Mouse (Mus musculus): ENCODE measurements around the gene Rrp36.

- TF ChIP-seq POLR2A (IDR thresholded peaks at IDR 0.05; ENCODE audit: control insufficient read depth, low read depth, low read length) (no peak), CTCF (IDR thresholded peaks at IDR 0.05; ENCODE audit: control insufficient read depth, insufficient read depth, insufficient replicate concordance, low read depth, low read length) (no peak)
These were observed 32.1 kb downstream of the Rrp36 start for GRCm38 (mm10) chr17:46642060-46642459.

Measured in testis, adult 2 months (tissue).